In the genomic region with DNA sequence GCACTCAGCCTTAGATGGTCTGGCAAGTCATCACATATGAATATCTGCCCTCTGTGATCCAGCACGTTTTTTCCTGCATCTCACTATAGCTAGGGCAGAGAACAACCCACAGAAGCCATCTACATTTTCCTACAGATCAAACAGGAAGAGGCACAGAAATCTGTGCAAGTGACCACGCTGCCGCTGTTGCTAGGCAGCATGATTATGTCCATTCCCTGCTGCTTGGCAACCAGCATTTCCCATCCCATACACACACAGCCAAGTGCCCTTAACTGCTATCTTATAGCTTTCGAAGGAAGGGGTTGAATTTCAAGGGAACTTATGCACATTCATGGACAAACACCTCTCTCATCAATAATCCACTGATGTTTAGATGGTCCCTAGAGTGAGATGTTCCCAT, we compare ENCODE assay signal across 12 mouse cellular contexts.
DNase-seq lines count a peak whose midpoint lies in the region; ATAC-seq and TF ChIP-seq lines count a peak whose summit lies in the region.
"Had no signal": no experiment of that assay in that cellular context is flagged by ENCODE, and none has a peak within 500 bp of the region (broad histone marks: within the 10 kb centered on the region; RNA-seq: fewer than 3 reads in every experiment).

No protein-coding gene starts in this region.

- TF ChIP-seq POLR2A in cerebellum, adult 2 months (IDR thresholded peaks at IDR 0.05; ENCODE audit: borderline replicate concordance, insufficient read depth, low read length): no peak

- H3K4me1 ChIP-seq in kidney, embryonic 15.5 days: peaks cover 91% of the 10 kb centered on the region
- H3K4me1 ChIP-seq in embryonic facial prominence, embryonic 11.5 days (ENCODE audit: control insufficient read depth, insufficient read depth, low read length): peaks cover 16% of the 10 kb centered on the region
- H3K4me1 ChIP-seq in limb, embryonic 10.5 days: peaks cover 90% of the 10 kb centered on the region
- H3K4me1 ChIP-seq in cerebellum, adult 2 months (ENCODE audit: control insufficient read depth, insufficient read depth, low read length): peaks cover 9% of the 10 kb centered on the region

- TF ChIP-seq CTCF in cerebellum, adult 2 months (IDR thresholded peaks at IDR 0.05; ENCODE audit: borderline replicate concordance, insufficient read depth, low read depth, low read length): no peak

- H3K9ac ChIP-seq in kidney, embryonic 15.5 days: no peak overlapping the region
- no peak overlapping the region for H3K9ac ChIP-seq in embryonic facial prominence, embryonic 11.5 days (replicated peaks; ENCODE audit: low read length)
- H3K9ac ChIP-seq: limb, embryonic 12.5 days had no signal

- DNase-seq in kidney, postnatal 10 days: no peak
- DNase-seq in R1 (ENCODE audit: low read depth, low spot score): peak; percentile 58
- DNase-seq in embryonic facial prominence, embryonic 11.5 days (ENCODE audit: low spot score): peak; percentile 65
- DNase-seq in limb, embryonic 10.5 days (ENCODE audit: low spot score): no peak
- DNase-seq in spleen, postnatal 10 days (ENCODE audit: low spot score in 2 of 2): no peak
- no peak for DNase-seq in cerebellum, adult 2 months
- DNase-seq in adrenal gland, postnatal 4 days (ENCODE audit: low spot score in 2 of 2): no peak
- DNase-seq: cerebellum, adult 18-20 months; heart, adult 18-20 months; kidney, adult 8-10 months had no signal

- no peaks in the 10 kb centered on the region for H3K9me3 ChIP-seq in kidney, embryonic 15.5 days (replicated peaks)
- H3K9me3 ChIP-seq in embryonic facial prominence, embryonic 11.5 days (replicated peaks; ENCODE audit: control insufficient read depth, low read length): no peaks in the 10 kb centered on the region
- H3K9me3 ChIP-seq in limb, embryonic 10.5 days (replicated peaks): no peaks in the 10 kb centered on the region
- H3K9me3 ChIP-seq: limb, embryonic 12.5 days had no signal

- 29% methylated on average over 4 of the region's 4 CpGs for WGBS in kidney, embryonic 15.5 days
- WGBS in embryonic facial prominence, embryonic 11.5 days: 23% methylated on average over 4 of the region's 4 CpGs
- 53% methylated on average over 4 of the region's 4 CpGs for WGBS in limb, embryonic 10.5 days
- 15% methylated on average over 4 of the region's 4 CpGs for WGBS in cerebellum, adult 2 months

- 0 out of 2 replicates have a peak overlapping the region, but pooled peaks have one; percentile 82 for H3K27ac ChIP-seq in kidney, embryonic 15.5 days
- no peak overlapping the region for H3K27ac ChIP-seq in embryonic facial prominence, embryonic 11.5 days (replicated peaks; ENCODE audit: low read depth, low read length)
- peak overlapping the region; percentile 54; the same call in 1 of the 2 replicates for H3K27ac ChIP-seq in limb, embryonic 10.5 days
- H3K27ac ChIP-seq in cerebellum, adult 2 months (ENCODE audit: insufficient read depth, low read length): no peak overlapping the region

- no peak for ATAC-seq in kidney, embryonic 15.5 days (replicated peaks; ENCODE audit: low FRiP score)
- no peak for ATAC-seq in embryonic facial prominence, embryonic 11.5 days (replicated peaks; ENCODE audit: insufficient number of reproducible peaks, low FRiP score, low TSS enrichment, low read depth)

- no peaks in the 10 kb centered on the region for H3K27me3 ChIP-seq in kidney, embryonic 15.5 days
- no peaks in the 10 kb centered on the region for H3K27me3 ChIP-seq in embryonic facial prominence, embryonic 11.5 days (ENCODE audit: control insufficient read depth, insufficient read depth, low read length)
- H3K27me3 ChIP-seq in limb, embryonic 10.5 days (ENCODE audit: low read depth, poor library complexity, severe bottlenecking): no peaks in the 10 kb centered on the region
- H3K27me3 ChIP-seq in cerebellum, adult 2 months (ENCODE audit: control insufficient read depth, insufficient read depth, low read length): no peaks in the 10 kb centered on the region

- H3K4me2 ChIP-seq in kidney, embryonic 15.5 days: no peak overlapping the region
- H3K4me2 ChIP-seq in embryonic facial prominence, embryonic 11.5 days (ENCODE audit: low read depth, low read length): no peak overlapping the region
- H3K4me2 ChIP-seq: limb, embryonic 12.5 days had no signal

- peaks cover 26% of the 10 kb centered on the region for H3K36me3 ChIP-seq in kidney, embryonic 15.5 days
- H3K36me3 ChIP-seq in embryonic facial prominence, embryonic 11.5 days (replicated peaks; ENCODE audit: control insufficient read depth, insufficient read depth, low read depth, low read length): no peaks in the 10 kb centered on the region
- H3K36me3 ChIP-seq in limb, embryonic 10.5 days: peaks cover 38% of the 10 kb centered on the region
- H3K36me3 ChIP-seq: limb, embryonic 12.5 days had no signal

- H3K4me3 ChIP-seq in kidney, embryonic 15.5 days (replicated peaks): no peak overlapping the region
- H3K4me3 ChIP-seq in embryonic facial prominence, embryonic 11.5 days (ENCODE audit: low read depth, low read length): no peak overlapping the region
- no peak overlapping the region for H3K4me3 ChIP-seq in limb, embryonic 10.5 days
- no peak overlapping the region for H3K4me3 ChIP-seq in cerebellum, adult 2 months (replicated peaks; ENCODE audit: insufficient read depth, low read depth, low read length)
- H3K4me3 ChIP-seq: limb, embryonic 12.5 days had no signal

Comparison
In these comparisons a context has a peak if more than half of its experiments do, and no peak if none do; other contexts are left out.
1. H3K27ac ChIP-seq: peak in kidney, embryonic 15.5 days (single experiment) and limb, embryonic 10.5 days (single experiment); none in embryonic facial prominence, embryonic 11.5 days (single experiment) and cerebellum, adult 2 months (single experiment).
2. DNase-seq: peak in R1 (single experiment) and embryonic facial prominence, embryonic 11.5 days (single experiment); none in kidney, postnatal 10 days (single experiment), limb, embryonic 10.5 days (single experiment), spleen, postnatal 10 days (0 of 2), cerebellum, adult 2 months (0 of 2) and adrenal gland, postnatal 4 days (0 of 2).